Mouse (Mus musculus) myocyte (in vitro differentiated cells): ENCODE data around the gene Rbm24. TPM values are rescaled to one million over a fixed set of nuclear protein-coding genes. Genes with fewer than 3 reads are reported as not detected.

Experiments used
- H3K27me3 ChIP-seq: one replicate; pipeline ENCODE4 v1.6.1; 2011; ENCODE audit not compliant: control insufficient read depth, insufficient read depth, insufficient read length
- H3K36me3 ChIP-seq: one replicate; pipeline ENCODE4 v1.6.1; 2011; ENCODE audit not compliant: control insufficient read depth, insufficient read depth
- H3K4me2 ChIP-seq: one replicate; pipeline ENCODE4 v1.6.1; 2011; ENCODE audit warnings: low read depth, control low read depth
- H3K4me3 ChIP-seq: one replicate; pipeline ENCODE4 v1.5.1; 2011; ENCODE audit warnings: mild to moderate bottlenecking, control low read depth, moderate library complexity
- H3K79me2 ChIP-seq: one replicate; pipeline ENCODE4 v1.6.1; 2011; ENCODE audit not compliant: control insufficient read depth, insufficient read depth
- H3ac ChIP-seq: one replicate; pipeline ENCODE4 v1.6.1; 2011; ENCODE audit not compliant: control insufficient read depth, insufficient read length
- CEBPB ChIP-seq: IDR thresholded peaks from 2 replicates; pipeline ENCODE4 v1.6.1; 2011; ENCODE audit warnings: mild to moderate bottlenecking, moderate library complexity; ENCODE audit not compliant: poor library complexity, insufficient read depth, severe bottlenecking
- E2F4 ChIP-seq: IDR thresholded peaks from one replicate; pipeline ENCODE4 v1.6.1; 2011; ENCODE audit warnings: mild to moderate bottlenecking, control low read depth, moderate library complexity; ENCODE audit not compliant: insufficient read depth
- MAX ChIP-seq: IDR thresholded peaks from one replicate; pipeline ENCODE4 v1.6.1; 2011; ENCODE audit warnings: low read depth, mild to moderate bottlenecking, control low read depth
- MYOD1 ChIP-seq, 3 experiments: IDR thresholded peaks; one replicate each; pipeline ENCODE4 v1.6.1; 2011; ENCODE audit warnings: control low read depth in 2 of 3, low read depth in 2 of 3, mild to moderate bottlenecking in 2 of 3, moderate library complexity in 1 of 3; ENCODE audit not compliant: insufficient read length in 2 of 3, control insufficient read depth in 1 of 3
- MYOG ChIP-seq, 3 experiments: IDR thresholded peaks; one replicate each; pipeline ENCODE4 v1.6.1; 2011; ENCODE audit warnings: control low read depth in 2 of 3, low read depth in 2 of 3, mild to moderate bottlenecking in 2 of 3; ENCODE audit not compliant: insufficient read length in 2 of 3, control insufficient read depth in 1 of 3, insufficient read depth in 1 of 3
- POLR2A ChIP-seq: IDR thresholded peaks from one replicate; pipeline ENCODE4 v1.6.1; 2011; ENCODE audit warnings: low read depth, mild to moderate bottlenecking, control low read depth, moderate library complexity; ENCODE audit not compliant: insufficient read length
- POLR2AphosphoS2 ChIP-seq: IDR thresholded peaks from one replicate; pipeline ENCODE4 v1.6.1; 2011; ENCODE audit warnings: low read depth, control low read depth; ENCODE audit not compliant: insufficient read length
- REST ChIP-seq: IDR thresholded peaks from one replicate; pipeline ENCODE4 v1.6.1; 2011; ENCODE audit warnings: mild to moderate bottlenecking, control low read depth, moderate library complexity; ENCODE audit not compliant: insufficient read depth, insufficient read length
- SRF ChIP-seq: IDR thresholded peaks from one replicate; pipeline ENCODE4 v1.6.1; 2011; ENCODE audit warnings: low read depth; ENCODE audit not compliant: control insufficient read depth, insufficient read length
- TCF12 ChIP-seq: IDR thresholded peaks from one replicate; pipeline ENCODE4 v1.6.1; 2011; ENCODE audit warnings: mild to moderate bottlenecking, control low read depth; ENCODE audit not compliant: poor library complexity, insufficient read depth, severe bottlenecking
- TCF3 ChIP-seq: IDR thresholded peaks from one replicate; pipeline ENCODE4 v1.6.1; 2011; ENCODE audit warnings: low read depth, control low read depth; ENCODE audit not compliant: insufficient read length
- USF1 ChIP-seq: IDR thresholded peaks from one replicate; pipeline ENCODE4 v1.6.1; 2011; ENCODE audit warnings: low read depth, mild to moderate bottlenecking, control low read depth, moderate library complexity
- polyA plus RNA-seq: library from polyadenylated mRNA; unstranded; fragments of >200 nt; fragmentation: generic; extraction: Trizol; gene quantifications from one replicate; pipeline ENCODE4 v1.2.1, GENCODE M21; 2012; ENCODE audit warnings: missing spikeins

Rbm24 gene
- polyA plus RNA-seq, 1 experiment, result 43.0 TPM

GRCm38 (mm10) chr13:46429866-46430265 is 11.6 kb downstream of the Rbm24 start:
- no peaks in the 10 kb centered on the region for H3K36me3 ChIP-seq
- TF ChIP-seq TCF3 (no peak), MAX (no peak), MYOD1 (IDR thresholded peaks at IDR 0.05; ENCODE audit: control insufficient read depth in 1 of 3, insufficient read length in 2 of 3, low read depth in 2 of 3) (no peak), E2F4 (no peak), POLR2AphosphoS2 (no peak), SRF (no peak), USF1 (no peak), TCF12 (no peak), POLR2A (no peak), CEBPB (no peak), REST (no peak), MYOG (IDR thresholded peaks at IDR 0.05; ENCODE audit: control insufficient read depth in 1 of 3, insufficient read depth in 1 of 3, insufficient read length in 2 of 3, low read depth in 2 of 3) (no peak)

GRCm38 (mm10) chr13:46433880-46434560 is 15.8 kb downstream of the Rbm24 start:
- TF ChIP-seq USF1, result no peak
- no peak for TF ChIP-seq MYOG (IDR thresholded peaks at IDR 0.05; ENCODE audit: control insufficient read depth in 1 of 3, insufficient read depth in 1 of 3, insufficient read length in 2 of 3, low read depth in 2 of 3)
- TF ChIP-seq MYOD1 (IDR thresholded peaks at IDR 0.05; ENCODE audit: control insufficient read depth in 1 of 3, insufficient read length in 2 of 3, low read depth in 2 of 3), result no peak
- no peak for TF ChIP-seq SRF
- no peak for TF ChIP-seq E2F4
- no peak for TF ChIP-seq CEBPB
- no peak for TF ChIP-seq MAX
- no peak for TF ChIP-seq TCF12
- no peak overlapping the region for H3ac ChIP-seq
- H3K4me2 ChIP-seq, result no peak overlapping the region
- H3K4me3 ChIP-seq, result no peak overlapping the region
- H3K36me3 ChIP-seq, result no peaks in the 10 kb centered on the region
- no peaks in the 10 kb centered on the region for H3K79me2 ChIP-seq
- no peaks in the 10 kb centered on the region for H3K27me3 ChIP-seq

More at GRCm38 (mm10) chr13:46429866-46430265, 11.6 kb downstream of the Rbm24 start:
- Histone ChIP-seq H3K27me3 (no peaks in the 10 kb centered on the region), H3K4me3 (no peak overlapping the region), H3K79me2 (no peaks in the 10 kb centered on the region), H3ac (no peak overlapping the region), H3K4me2 (no peak overlapping the region)

- no peaks in the 10 kb centered on the region for H3K79me2 ChIP-seq
- H3K4me2 ChIP-seq, result no peak overlapping the region
- no peak for TF ChIP-seq MAX
- TF ChIP-seq USF1, result no peak
- TF ChIP-seq REST, result no peak
- TF ChIP-seq POLR2A, result no peak
- TF ChIP-seq MYOG (IDR thresholded peaks at IDR 0.05; ENCODE audit: control insufficient read depth in 1 of 3, insufficient read depth in 1 of 3, insufficient read length in 2 of 3, low read depth in 2 of 3), result no peak
- TF ChIP-seq TCF3, result no peak
- TF ChIP-seq E2F4, result no peak
- TF ChIP-seq CEBPB, result no peak
- TF ChIP-seq TCF12, result no peak
- no peak overlapping the region for H3ac ChIP-seq
- no peaks in the 10 kb centered on the region for H3K27me3 ChIP-seq
- H3K4me3 ChIP-seq, result no peak overlapping the region
- H3K36me3 ChIP-seq, result no peaks in the 10 kb centered on the region
These were observed 20.7 kb downstream of the Rbm24 start for GRCm38 (mm10) chr13:46438960-46439359.

- no peak overlapping the region for H3K4me3 ChIP-seq
- no peaks in the 10 kb centered on the region for H3K79me2 ChIP-seq
- no peaks in the 10 kb centered on the region for H3K27me3 ChIP-seq
- H3K36me3 ChIP-seq, result no peaks in the 10 kb centered on the region
- peak; percentile 26 for TF ChIP-seq TCF12
- TF ChIP-seq MYOD1 (IDR thresholded peaks at IDR 0.05; ENCODE audit: control insufficient read depth in 1 of 3, insufficient read length in 2 of 3, low read depth in 2 of 3), result peak in 2 of 3 experiments; percentile 53 to 78
- TF ChIP-seq REST, result no peak
- no peak for TF ChIP-seq POLR2A
- TF ChIP-seq MAX, result no peak
- TF ChIP-seq E2F4, result no peak
- no peak for TF ChIP-seq POLR2AphosphoS2
- TF ChIP-seq MYOG (IDR thresholded peaks at IDR 0.05; ENCODE audit: control insufficient read depth in 1 of 3, insufficient read depth in 1 of 3, insufficient read length in 2 of 3, low read depth in 2 of 3), result peak; percentile 62 to 90 (median 85)
- H3K4me2 ChIP-seq, result no peak overlapping the region
- H3ac ChIP-seq, result no peak overlapping the region
These were observed 25.8 kb downstream of the Rbm24 start for GRCm38 (mm10) chr13:46444021-46444420.

GRCm38 (mm10) chr13:46446062-46446461 is 27.8 kb downstream of the Rbm24 start:
- Histone ChIP-seq H3K4me2 (no peak overlapping the region), H3K36me3 (no peaks in the 10 kb centered on the region), H3K27me3 (no peaks in the 10 kb centered on the region), H3ac (no peak overlapping the region), H3K4me3 (no peak overlapping the region), H3K79me2 (no peaks in the 10 kb centered on the region)
- TF ChIP-seq POLR2AphosphoS2 (no peak), USF1 (no peak), MYOG (IDR thresholded peaks at IDR 0.05; ENCODE audit: control insufficient read depth in 1 of 3, insufficient read depth in 1 of 3, insufficient read length in 2 of 3, low read depth in 2 of 3) (no peak), POLR2A (no peak), CEBPB (no peak), TCF3 (no peak), SRF (no peak), REST (no peak), MAX (no peak), E2F4 (no peak), MYOD1 (IDR thresholded peaks at IDR 0.05; ENCODE audit: control insufficient read depth in 1 of 3, insufficient read length in 2 of 3, low read depth in 2 of 3) (no peak), TCF12 (no peak)
